Mouse (Mus musculus) lung, embryonic 14.5 days (tissue): ENCODE data around the gene Mfge8. TPM values are rescaled to one million over a fixed set of nuclear protein-coding genes. Genes with fewer than 3 reads are reported as not detected.

Source experiments
- ATAC-seq: fragments of 200-750 bp; cut with Nextera tagmentation; 2 replicates; pipeline ENCODE4 v1.8.0; 2017; ENCODE audit warnings: mild to moderate bottlenecking, moderate TSS enrichment, moderate library complexity; ENCODE audit not compliant: insufficient read depth
- DNase-seq: peaks from one replicate; pipeline ENCODE4 v3.0.0-alpha.2; 2015
- H3K27ac ChIP-seq: fragments of 300-500 bp; sonication (generic); 2 replicates; pipeline ENCODE4 v1.5.1; 2014; ENCODE audit warnings: low read depth, mild to moderate bottlenecking, moderate library complexity
- H3K27me3 ChIP-seq: fragments of 300-500 bp; sonication (generic); 2 replicates; pipeline ENCODE4 v1.6.1; 2014; ENCODE audit warnings: low read length, control low read depth; ENCODE audit not compliant: insufficient read depth
- H3K36me3 ChIP-seq: fragments of 300-500 bp; sonication (generic); 2 replicates; pipeline ENCODE4 v1.6.1; 2014; ENCODE audit warnings: control low read depth; ENCODE audit not compliant: insufficient read depth
- H3K4me1 ChIP-seq: fragments of 300-500 bp; sonication (generic); 2 replicates; pipeline ENCODE4 v1.6.1; 2014; ENCODE audit warnings: antibody characterized with exemption, control low read depth; ENCODE audit not compliant: insufficient read depth
- H3K4me2 ChIP-seq: fragments of 300-500 bp; sonication (generic); 2 replicates; pipeline ENCODE4 v1.6.1; 2014; ENCODE audit warnings: mild to moderate bottlenecking
- H3K4me3 ChIP-seq: fragments of 300-500 bp; sonication (generic); 2 replicates; pipeline ENCODE4 v1.5.1; 2014; ENCODE audit warnings: low read depth, low read length
- H3K9ac ChIP-seq: fragments of 300-500 bp; sonication (generic); 2 replicates; pipeline ENCODE4 v1.6.1; 2014
- H3K9me3 ChIP-seq: fragments of 300-500 bp; sonication (generic); 2 replicates; pipeline ENCODE4 v1.6.1; 2016; ENCODE audit warnings: low read depth, low read length, control low read depth
- CTCF ChIP-seq: IDR thresholded peaks from 2 replicates; pipeline ENCODE4 v1.5.1; 2016; ENCODE audit warnings: antibody characterized with exemption, low read depth
- WGBS: fragments of 180-500 bp; shearing (Covaris S2); extraction: QIAGEN DNeasy Blood & Tissue Kit; methylation state at CpG from one replicate; pipeline ENCODE4 v1.1.7; 2014; 5-methylcytosine and 5-hydroxymethylcytosine counted together
- polyA plus RNA-seq: library from polyadenylated mRNA; unstranded; fragments of >200 nt; fragmentation: Nextera tagmentation; extraction: Ambion mirVana; gene quantifications from 2 replicates; pipeline ENCODE4 v1.2.1, GENCODE M21; 2014

Mfge8 gene
- polyA plus RNA-seq, 1 experiment from 2014 or later: 318 TPM

GRCm38 (mm10) chr7:79130385-79130784, 18.5 kb downstream of the Mfge8 start:
- 0 out of 2 replicates have a peak, but pooled peaks cover 5% of the 10 kb centered on the region for H3K4me1 ChIP-seq
- H3K27me3 ChIP-seq: peaks cover 7% of the 10 kb centered on the region; the same call in 1 of the 2 replicates
- DNase-seq (peak; percentile 45), ATAC-seq (peak; percentile 15; the same call in 1 of the 2 replicates)
- H3K9me3 ChIP-seq: no peaks in the 10 kb centered on the region
- no peak for TF ChIP-seq CTCF
- peak overlapping the region; percentile 62 for H3K4me2 ChIP-seq
- 9% methylated on average over 13 of the region's 13 CpGs for WGBS
- peak overlapping the region; percentile 30; the same call in 1 of the 2 replicates for H3K9ac ChIP-seq
- peaks cover 22% of the 10 kb centered on the region for H3K36me3 ChIP-seq
- H3K27ac ChIP-seq: no peak overlapping the region
- H3K4me3 ChIP-seq: peak overlapping the region; percentile 29

- 0 out of 2 replicates have a peak, but pooled peaks cover 5% of the 10 kb centered on the region for H3K4me1 ChIP-seq
- TF ChIP-seq CTCF: peak; percentile 58
- peaks cover 17% of the 10 kb centered on the region; the same call in 1 of the 2 replicates for H3K36me3 ChIP-seq
- ATAC-seq (no peak), DNase-seq (peak; percentile 59)
- H3K9me3 ChIP-seq: no peaks in the 10 kb centered on the region
- H3K27ac ChIP-seq: no peak overlapping the region
- peak overlapping the region; percentile 29; the same call in 1 of the 2 replicates for H3K4me3 ChIP-seq
- WGBS: 16% methylated on average over 8 of the region's 8 CpGs
- peak overlapping the region; percentile 62 for H3K4me2 ChIP-seq
- H3K27me3 ChIP-seq: peaks cover 7% of the 10 kb centered on the region; the same call in 1 of the 2 replicates
- H3K9ac ChIP-seq: no peak overlapping the region; the same call in 1 of the 2 replicates
Observed at GRCm38 (mm10) chr7:79129883-79130282, 19.0 kb downstream of the Mfge8 start.

GRCm38 (mm10) chr7:79123465-79123864, 25.4 kb downstream of the Mfge8 start:
- no peak overlapping the region for H3K4me3 ChIP-seq
- ATAC-seq (no peak), DNase-seq (no peak)
- H3K9ac ChIP-seq: no peak overlapping the region
- no peak for TF ChIP-seq CTCF
- no peaks in the 10 kb centered on the region for H3K27me3 ChIP-seq
- no peak overlapping the region for H3K4me2 ChIP-seq
- H3K9me3 ChIP-seq: no peaks in the 10 kb centered on the region
- no peak overlapping the region for H3K27ac ChIP-seq
- H3K36me3 ChIP-seq: no peaks in the 10 kb centered on the region
- H3K4me1 ChIP-seq: no peaks in the 10 kb centered on the region
- 71% methylated on average over 5 of the region's 5 CpGs for WGBS

GRCm38 (mm10) chr7:79113848-79114247, 35.0 kb downstream of the Mfge8 start:
- TF ChIP-seq CTCF: no peak
- WGBS: 46% methylated on average over 4 of the region's 4 CpGs
- Histone ChIP-seq H3K4me3 (no peak overlapping the region), H3K27ac (no peak overlapping the region), H3K4me1 (no peaks in the 10 kb centered on the region), H3K4me2 (no peak overlapping the region), H3K9me3 (no peaks in the 10 kb centered on the region), H3K9ac (no peak overlapping the region), H3K36me3 (no peaks in the 10 kb centered on the region), H3K27me3 (no peaks in the 10 kb centered on the region)
- DNase-seq: no peak
- ATAC-seq: no peak

GRCm38 (mm10) chr7:79096492-79096891, 52.4 kb downstream of the Mfge8 start:
- TF ChIP-seq CTCF: no peak
- no peak overlapping the region for H3K4me3 ChIP-seq
- H3K36me3 ChIP-seq: no peaks in the 10 kb centered on the region
- H3K9me3 ChIP-seq: no peaks in the 10 kb centered on the region
- DNase-seq (no peak), ATAC-seq (no peak)
- H3K9ac ChIP-seq: no peak overlapping the region
- no peak overlapping the region for H3K4me2 ChIP-seq
- H3K27me3 ChIP-seq: no peaks in the 10 kb centered on the region
- no peaks in the 10 kb centered on the region for H3K4me1 ChIP-seq
- WGBS: 75% methylated on average over 4 of the region's 5 CpGs
- H3K27ac ChIP-seq: no peak overlapping the region

- Histone ChIP-seq H3K9me3 (no peaks in the 10 kb centered on the region), H3K4me2 (no peak overlapping the region), H3K9ac (no peak overlapping the region), H3K27me3 (no peaks in the 10 kb centered on the region), H3K4me3 (no peak overlapping the region), H3K36me3 (no peaks in the 10 kb centered on the region), H3K27ac (no peak overlapping the region), H3K4me1 (no peaks in the 10 kb centered on the region)
- TF ChIP-seq CTCF: peak; percentile 52
- ATAC-seq (no peak), DNase-seq (peak; percentile 12)
- 73% methylated on average over 4 of the region's 4 CpGs for whole genome bisulfite sequencing
Observed at GRCm38 (mm10) chr7:79089111-79089510, 59.7 kb downstream of the Mfge8 start.

Other genes starting within 250 kb of the Mfge8 start
- 2.8 and 4.0 TPM in 2 replicates for gene Isg20, start 235.6 kb downstream of the Mfge8 start, polyA plus RNA-seq
- gene Acan, start 95.6 kb downstream of the Mfge8 start, polyA plus RNA-seq: 0.05 and 0.19 TPM in 2 replicates
- 2.9 and 3.7 TPM in 2 replicates for gene Hapln3, start 18.0 kb downstream of the Mfge8 start, polyA plus RNA-seq
- 21.5 TPM in 2 replicates for gene Abhd2, start 124.1 kb upstream of the Mfge8 start, polyA plus RNA-seq
- gene Rlbp1, start 238.0 kb upstream of the Mfge8 start, polyA plus RNA-seq: 0.26 and 0.54 TPM in 2 replicates
- gene Fanci, start 242.9 kb upstream of the Mfge8 start, polyA plus RNA-seq: 16.9 and 19.3 TPM in 2 replicates